Mouse (Mus musculus): ENCODE measurements around the gene Lrch1. TPM values are rescaled to one million over a fixed set of nuclear protein-coding genes. Genes with fewer than 3 reads are reported as not detected.

The Lrch1 gene
- polyA plus RNA-seq, 1 experiment, result 11.5 TPM

- no peaks in the 10 kb centered on the region for H3K27me3 ChIP-seq (ENCODE audit: control insufficient read depth, insufficient read depth, low read length)
- peak; percentile 53 to 74 for DNase-seq (ENCODE audit: low read depth in 1 of 2, low spot score in 2 of 2)
- no peak overlapping the region for H3K27ac ChIP-seq (ENCODE audit: insufficient read depth, low read length)
- WGBS, result 60% methylated on average over 10 of the region's 10 CpGs
- H3K4me1 ChIP-seq (ENCODE audit: control insufficient read depth, insufficient read depth, insufficient read length), result no peaks in the 10 kb centered on the region
- no peak overlapping the region for H3K4me3 ChIP-seq (ENCODE audit: extremely low read depth, insufficient read depth, insufficient read length)
- TF ChIP-seq POLR2A (IDR thresholded peaks at IDR 0.05; ENCODE audit: low read depth, low read length), result no peak
- peak; percentile 90; the same call in 1 of the 2 replicates for TF ChIP-seq CTCF (IDR thresholded peaks at IDR 0.05; ENCODE audit: extremely low read depth, insufficient read depth, insufficient read length, insufficient replicate concordance)
- peaks cover 6% of the 10 kb centered on the region for H3K36me3 ChIP-seq (ENCODE audit: control insufficient read depth, insufficient read depth, low read length)
Observed at GRCm38 (mm10) chr14:74764191-74764918, 183.3 kb downstream of the Lrch1 start.

- H3K27me3 ChIP-seq (ENCODE audit: control insufficient read depth, insufficient read depth, low read length), result no peaks in the 10 kb centered on the region
- peaks cover 33% of the 10 kb centered on the region for H3K36me3 ChIP-seq (ENCODE audit: control insufficient read depth, insufficient read depth, low read length)
- H3K4me3 ChIP-seq (ENCODE audit: extremely low read depth, insufficient read depth, insufficient read length), result no peak overlapping the region
- no peak for TF ChIP-seq CTCF (IDR thresholded peaks at IDR 0.05; ENCODE audit: extremely low read depth, insufficient read depth, insufficient read length, insufficient replicate concordance)
- TF ChIP-seq POLR2A (IDR thresholded peaks at IDR 0.05; ENCODE audit: low read depth, low read length), result no peak
- H3K4me1 ChIP-seq (ENCODE audit: control insufficient read depth, insufficient read depth, insufficient read length), result no peaks in the 10 kb centered on the region
- no peak overlapping the region for H3K27ac ChIP-seq (ENCODE audit: insufficient read depth, low read length)
- WGBS, result 96% methylated on average over 6 of the region's 6 CpGs
- no peak for DNase-seq (ENCODE audit: low read depth in 1 of 2, low spot score in 2 of 2)
Observed at GRCm38 (mm10) chr14:74736850-74737249, 210.8 kb downstream of the Lrch1 start.

GRCm38 (mm10) chr14:74735471-74735870 is 212.2 kb downstream of the Lrch1 start:
- TF ChIP-seq CTCF (IDR thresholded peaks at IDR 0.05; ENCODE audit: extremely low read depth, insufficient read depth, insufficient read length, insufficient replicate concordance), result no peak
- TF ChIP-seq POLR2A (IDR thresholded peaks at IDR 0.05; ENCODE audit: low read depth, low read length), result no peak
- Histone ChIP-seq H3K4me1 (ENCODE audit: control insufficient read depth, insufficient read depth, insufficient read length) (no peaks in the 10 kb centered on the region), H3K27me3 (ENCODE audit: control insufficient read depth, insufficient read depth, low read length) (no peaks in the 10 kb centered on the region), H3K27ac (ENCODE audit: insufficient read depth, low read length) (no peak overlapping the region), H3K4me3 (ENCODE audit: extremely low read depth, insufficient read depth, insufficient read length) (no peak overlapping the region), H3K36me3 (ENCODE audit: control insufficient read depth, insufficient read depth, low read length) (peaks cover 22% of the 10 kb centered on the region)
- DNase-seq (ENCODE audit: low read depth in 1 of 2, low spot score in 2 of 2), result no peak
- 90% methylated on average over 6 of the region's 6 CpGs for WGBS

GRCm38 (mm10) chr14:74733397-74733796 is 214.3 kb downstream of the Lrch1 start:
- peaks cover 9% of the 10 kb centered on the region for H3K36me3 ChIP-seq (ENCODE audit: control insufficient read depth, insufficient read depth, low read length)
- H3K4me1 ChIP-seq (ENCODE audit: control insufficient read depth, insufficient read depth, insufficient read length), result no peaks in the 10 kb centered on the region
- DNase-seq (ENCODE audit: low read depth in 1 of 2, low spot score in 2 of 2), result no peak
- TF ChIP-seq CTCF (IDR thresholded peaks at IDR 0.05; ENCODE audit: extremely low read depth, insufficient read depth, insufficient read length, insufficient replicate concordance), result no peak
- WGBS, result 78% methylated on average over 2 of the region's 2 CpGs
- no peak overlapping the region for H3K27ac ChIP-seq (ENCODE audit: insufficient read depth, low read length)
- H3K27me3 ChIP-seq (ENCODE audit: control insufficient read depth, insufficient read depth, low read length), result no peaks in the 10 kb centered on the region
- no peak overlapping the region for H3K4me3 ChIP-seq (ENCODE audit: extremely low read depth, insufficient read depth, insufficient read length)

- peak; percentile 80 to 92 for DNase-seq (ENCODE audit: low read depth in 1 of 2, low spot score in 2 of 2)
- WGBS, result under 1% methylated on average over 53 of the region's 53 CpGs
- Histone ChIP-seq H3K27ac (ENCODE audit: insufficient read depth, low read length) (no peak within 1 kb of the TSS; the same call in 1 of the 2 replicates), H3K36me3 (ENCODE audit: control insufficient read depth, insufficient read depth, low read length) (peaks cover 6% of the 10 kb centered on the region), H3K27me3 (ENCODE audit: control insufficient read depth, insufficient read depth, low read length) (no peaks in the 10 kb centered on the region), H3K4me3 (ENCODE audit: extremely low read depth, insufficient read depth, insufficient read length) (peak within 1 kb of the TSS; percentile 84), H3K4me1 (ENCODE audit: control insufficient read depth, insufficient read depth, insufficient read length) (no peaks in the 10 kb centered on the region)
- peak; percentile 42 for TF ChIP-seq POLR2A (IDR thresholded peaks at IDR 0.05; ENCODE audit: low read depth, low read length)
- no peak for TF ChIP-seq CTCF (IDR thresholded peaks at IDR 0.05; ENCODE audit: extremely low read depth, insufficient read depth, insufficient read length, insufficient replicate concordance)
Observed at GRCm38 (mm10) chr14:74732079-74732783, 215.4 kb downstream of the Lrch1 start, which contains the start of gene Esd. TSS of gene Esd (plus strand) at chr14:74732297.

- 0 out of 2 replicates have a peak, but pooled peaks cover 1% of the 10 kb centered on the region for H3K36me3 ChIP-seq (ENCODE audit: control insufficient read depth, insufficient read depth, low read length)
- WGBS, result 34% methylated on average over 9 of the region's 9 CpGs
- no peak for TF ChIP-seq POLR2A (IDR thresholded peaks at IDR 0.05; ENCODE audit: low read depth, low read length)
- TF ChIP-seq CTCF (IDR thresholded peaks at IDR 0.05; ENCODE audit: extremely low read depth, insufficient read depth, insufficient read length, insufficient replicate concordance), result no peak
- DNase-seq (ENCODE audit: low read depth in 1 of 2, low spot score in 2 of 2), result peak in 1 of 2 experiments; percentile 1
- H3K4me3 ChIP-seq (ENCODE audit: extremely low read depth, insufficient read depth, insufficient read length), result peak overlapping the region; percentile 84
- no peaks in the 10 kb centered on the region for H3K27me3 ChIP-seq (ENCODE audit: control insufficient read depth, insufficient read depth, low read length)
- no peaks in the 10 kb centered on the region for H3K4me1 ChIP-seq (ENCODE audit: control insufficient read depth, insufficient read depth, insufficient read length)
- H3K27ac ChIP-seq (ENCODE audit: insufficient read depth, low read length), result no peak overlapping the region
Observed at GRCm38 (mm10) chr14:74731221-74732078, 216.2 kb downstream of the Lrch1 start.
